Mouse (Mus musculus) G1E (cell line): ENCODE results near the gene Fmc1.

Source experiments
- CTCF ChIP-seq: IDR thresholded peaks from 2 replicates; pipeline ENCODE4 v1.5.1; 2012; ENCODE audit warnings: low read depth, low read length, inconsistent platforms, mixed read lengths
- GATA2 ChIP-seq: IDR thresholded peaks from 2 replicates; pipeline ENCODE4 v1.6.1; 2012; ENCODE audit warnings: low read depth, low read length, inconsistent platforms, borderline replicate concordance
- TAL1 ChIP-seq: conservative IDR thresholded peaks from 2 replicates; pipeline ENCODE4 v1.6.1; 2012; ENCODE audit warnings: low read depth, low read length, inconsistent platforms, mixed read lengths

DNA sequence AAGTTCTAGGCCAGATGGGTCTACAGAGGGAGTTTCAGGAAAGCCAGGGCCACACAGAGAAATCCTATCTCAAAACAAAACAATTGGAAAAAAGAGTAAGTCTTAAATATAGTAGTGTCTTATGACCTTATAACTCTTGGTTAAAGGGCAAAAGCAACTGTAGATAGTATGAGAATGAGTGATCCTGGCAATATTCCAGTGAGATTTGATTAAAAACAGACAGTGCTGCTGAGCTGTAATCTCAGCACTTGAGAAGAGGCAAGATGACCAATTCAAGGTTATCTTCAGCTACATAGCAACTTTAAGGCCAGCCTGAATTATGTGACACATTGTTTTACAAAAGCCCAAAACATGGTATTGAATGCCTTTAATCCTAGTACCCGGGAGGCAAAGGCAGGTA is 14.4 kb downstream of the Fmc1 start:
- TF ChIP-seq CTCF (no peak), TAL1 (no peak), GATA2 (no peak)
